Mouse (Mus musculus): Measurements from ENCODE around the gene Six5. TPM values are rescaled to one million over a fixed set of nuclear protein-coding genes. Genes with fewer than 3 reads are reported as not detected.

The Six5 gene
- polyA plus RNA-seq, 1 experiment from 2014 or later: 10.5 TPM

DNA sequence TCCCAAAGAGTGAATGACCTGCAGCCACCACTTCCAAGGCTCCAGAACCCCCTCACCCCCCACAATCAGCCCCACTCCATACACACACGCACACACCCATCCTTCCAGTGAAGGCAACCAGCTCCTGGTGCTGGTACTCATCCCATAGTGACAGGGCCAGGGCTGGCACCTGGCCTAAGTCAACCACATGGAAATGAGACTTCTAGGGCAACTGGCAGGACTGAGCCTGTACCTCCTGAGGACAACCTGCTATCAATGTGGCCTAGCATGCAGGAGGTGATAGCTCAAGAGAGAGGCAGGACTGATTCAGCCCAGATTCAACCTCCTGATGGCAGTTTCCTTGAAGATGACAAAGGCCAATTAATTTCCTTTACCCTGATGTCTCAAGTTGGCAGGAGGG, 5.9 kb downstream of the Six5 start:
- 77% methylated on average over 1 of the region's 1 CpGs for WGBS
- ATAC-seq (replicated peaks; ENCODE audit: insufficient number of reproducible peaks, low FRiP score, low TSS enrichment, low read depth): no peak
- Histone ChIP-seq H3K9ac (replicated peaks; ENCODE audit: low read length) (no peak overlapping the region), H3K9me3 (replicated peaks; ENCODE audit: control insufficient read depth, low read length) (no peaks in the 10 kb centered on the region), H3K4me1 (ENCODE audit: control insufficient read depth, insufficient read depth, low read length) (peaks cover 8% of the 10 kb centered on the region), H3K27me3 (ENCODE audit: control insufficient read depth, insufficient read depth, low read length) (no peaks in the 10 kb centered on the region), H3K4me3 (ENCODE audit: low read depth, low read length) (no peak overlapping the region), H3K36me3 (replicated peaks; ENCODE audit: control insufficient read depth, insufficient read depth, low read depth, low read length) (no peaks in the 10 kb centered on the region), H3K27ac (replicated peaks; ENCODE audit: low read depth, low read length) (no peak overlapping the region), H3K4me2 (ENCODE audit: low read depth, low read length) (no peak overlapping the region)
- no peak for DNase-seq (ENCODE audit: low spot score)

DNA sequence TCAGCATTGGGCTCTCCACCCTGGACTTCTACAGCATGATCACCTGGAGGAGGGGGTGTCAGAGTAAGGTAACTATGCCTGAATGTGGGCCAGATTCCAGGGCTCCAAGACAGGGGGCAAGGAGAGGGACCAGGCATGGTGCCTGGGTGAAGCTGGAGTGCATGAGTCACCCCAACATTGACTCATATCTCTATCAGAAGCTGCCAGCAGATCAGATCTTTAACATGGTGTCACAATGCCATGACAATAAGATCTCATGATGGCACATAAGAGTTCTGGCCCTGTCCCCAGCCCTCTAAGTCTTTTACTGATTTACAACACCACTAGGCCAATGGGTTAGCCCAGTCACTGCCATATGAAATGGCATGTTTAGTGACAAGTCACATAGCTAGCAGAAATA, 9.3 kb downstream of the Six5 start:
- no peak overlapping the region for H3K4me2 ChIP-seq (ENCODE audit: low read depth, low read length)
- H3K9me3 ChIP-seq (replicated peaks; ENCODE audit: control insufficient read depth, low read length): no peaks in the 10 kb centered on the region
- H3K9ac ChIP-seq (replicated peaks; ENCODE audit: low read length): no peak overlapping the region
- H3K4me3 ChIP-seq (ENCODE audit: low read depth, low read length): no peak overlapping the region
- DNase-seq (ENCODE audit: low spot score): no peak
- no peaks in the 10 kb centered on the region for H3K27me3 ChIP-seq (ENCODE audit: control insufficient read depth, insufficient read depth, low read length)
- no peaks in the 10 kb centered on the region for H3K36me3 ChIP-seq (replicated peaks; ENCODE audit: control insufficient read depth, insufficient read depth, low read depth, low read length)
- no peak for ATAC-seq (replicated peaks; ENCODE audit: insufficient number of reproducible peaks, low FRiP score, low TSS enrichment, low read depth)
- H3K27ac ChIP-seq (replicated peaks; ENCODE audit: low read depth, low read length): no peak overlapping the region
- no peaks in the 10 kb centered on the region for H3K4me1 ChIP-seq (ENCODE audit: control insufficient read depth, insufficient read depth, low read length)

DNA sequence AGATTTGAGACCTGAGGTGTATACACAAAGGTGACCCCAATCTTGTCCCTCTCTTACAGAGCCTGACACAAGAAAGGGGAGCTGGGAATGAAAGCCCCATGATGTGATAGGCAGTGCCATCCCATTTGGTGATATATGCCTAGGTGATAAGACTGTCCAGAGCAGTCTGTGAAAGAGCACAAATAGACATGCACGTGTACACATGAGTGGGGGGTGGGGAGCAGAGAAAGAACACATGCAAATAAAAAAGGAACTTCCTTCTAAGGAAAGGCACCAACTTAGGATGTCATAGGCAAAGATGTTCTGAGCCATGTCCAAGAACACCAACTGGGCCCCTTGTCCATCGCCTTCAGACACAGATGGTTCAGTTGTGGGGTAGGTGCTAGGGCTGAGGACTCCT, 10.1 kb downstream of the Six5 start:
- no peak overlapping the region for H3K27ac ChIP-seq (replicated peaks; ENCODE audit: low read depth, low read length)
- DNase-seq (ENCODE audit: low spot score): no peak
- 71% methylated on average over 2 of the region's 2 CpGs for WGBS

DNA sequence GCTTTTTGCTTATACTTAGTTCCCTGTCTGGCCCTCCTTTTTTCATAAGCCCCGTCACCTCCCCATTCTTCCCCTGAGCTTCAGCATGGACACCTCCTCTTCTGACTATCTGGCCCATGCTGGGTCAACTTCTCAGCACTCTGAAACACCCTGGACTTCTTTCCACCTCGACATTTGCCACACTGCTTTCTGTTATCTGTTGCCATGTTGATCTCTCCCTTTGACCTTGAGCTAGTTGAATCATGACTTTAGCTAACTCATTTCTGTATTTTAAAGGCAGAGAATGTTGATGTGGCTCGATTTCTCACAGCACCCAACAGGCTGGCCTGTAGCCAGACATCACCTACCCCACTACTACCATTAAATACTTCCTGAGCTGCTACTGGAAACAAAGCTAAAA, 13.0 kb downstream of the Six5 start:
- H3K27me3 ChIP-seq (ENCODE audit: control insufficient read depth, insufficient read depth, low read length): no peaks in the 10 kb centered on the region
- no peaks in the 10 kb centered on the region for H3K4me1 ChIP-seq (ENCODE audit: control insufficient read depth, insufficient read depth, low read length)
- no peak overlapping the region for H3K4me3 ChIP-seq (ENCODE audit: low read depth, low read length)
- H3K36me3 ChIP-seq (replicated peaks; ENCODE audit: control insufficient read depth, insufficient read depth, low read depth, low read length): no peaks in the 10 kb centered on the region
- ATAC-seq (replicated peaks; ENCODE audit: insufficient number of reproducible peaks, low FRiP score, low TSS enrichment, low read depth) (no peak), DNase-seq (ENCODE audit: low spot score) (no peak)
- H3K4me2 ChIP-seq (ENCODE audit: low read depth, low read length): no peak overlapping the region
- WGBS: 61% methylated on average over 3 of the region's 3 CpGs
- no peak overlapping the region for H3K9ac ChIP-seq (replicated peaks; ENCODE audit: low read length)
- H3K9me3 ChIP-seq (replicated peaks; ENCODE audit: control insufficient read depth, low read length): no peaks in the 10 kb centered on the region
- H3K27ac ChIP-seq (replicated peaks; ENCODE audit: low read depth, low read length): no peak overlapping the region

More for the DNA sequence above, 10.1 kb downstream of the Six5 start:
- Histone ChIP-seq H3K4me2 (ENCODE audit: low read depth, low read length) (no peak overlapping the region), H3K9ac (replicated peaks; ENCODE audit: low read length) (no peak overlapping the region), H3K36me3 (replicated peaks; ENCODE audit: control insufficient read depth, insufficient read depth, low read depth, low read length) (no peaks in the 10 kb centered on the region), H3K27me3 (ENCODE audit: control insufficient read depth, insufficient read depth, low read length) (no peaks in the 10 kb centered on the region), H3K4me1 (ENCODE audit: control insufficient read depth, insufficient read depth, low read length) (no peaks in the 10 kb centered on the region), H3K4me3 (ENCODE audit: low read depth, low read length) (no peak overlapping the region), H3K9me3 (replicated peaks; ENCODE audit: control insufficient read depth, low read length) (no peaks in the 10 kb centered on the region)
- no peak for ATAC-seq (replicated peaks; ENCODE audit: insufficient number of reproducible peaks, low FRiP score, low TSS enrichment, low read depth)

DNA sequence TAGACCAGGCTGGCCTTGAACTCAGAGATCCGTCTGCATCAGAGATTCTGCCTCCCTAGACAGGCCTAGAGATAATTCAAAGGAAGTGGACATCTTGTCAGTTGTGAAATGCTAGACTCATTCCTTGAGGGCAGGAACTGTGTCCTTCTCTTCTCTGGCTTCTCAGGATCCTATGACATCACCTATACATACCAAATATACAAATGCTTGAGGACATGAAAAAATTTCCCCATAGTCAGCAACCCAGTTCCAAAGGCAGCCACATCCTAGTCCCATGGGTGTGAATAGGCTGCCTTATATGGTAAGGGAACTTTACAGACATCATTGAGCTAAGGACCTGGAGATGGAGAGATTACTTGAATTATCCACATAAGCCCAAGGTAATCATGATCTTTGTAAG, 15.2 kb downstream of the Six5 start:
- Histone ChIP-seq H3K27ac (replicated peaks; ENCODE audit: low read depth, low read length) (no peak overlapping the region), H3K4me1 (ENCODE audit: control insufficient read depth, insufficient read depth, low read length) (no peaks in the 10 kb centered on the region), H3K9me3 (replicated peaks; ENCODE audit: control insufficient read depth, low read length) (no peaks in the 10 kb centered on the region), H3K9ac (replicated peaks; ENCODE audit: low read length) (no peak overlapping the region), H3K36me3 (replicated peaks; ENCODE audit: control insufficient read depth, insufficient read depth, low read depth, low read length) (no peaks in the 10 kb centered on the region), H3K4me2 (ENCODE audit: low read depth, low read length) (no peak overlapping the region), H3K4me3 (ENCODE audit: low read depth, low read length) (no peak overlapping the region), H3K27me3 (ENCODE audit: control insufficient read depth, insufficient read depth, low read length) (no peaks in the 10 kb centered on the region)
- WGBS: 95% methylated on average over 1 of the region's 1 CpGs
- ATAC-seq (replicated peaks; ENCODE audit: insufficient number of reproducible peaks, low FRiP score, low TSS enrichment, low read depth): no peak
- DNase-seq (ENCODE audit: low spot score): no peak

DNA sequence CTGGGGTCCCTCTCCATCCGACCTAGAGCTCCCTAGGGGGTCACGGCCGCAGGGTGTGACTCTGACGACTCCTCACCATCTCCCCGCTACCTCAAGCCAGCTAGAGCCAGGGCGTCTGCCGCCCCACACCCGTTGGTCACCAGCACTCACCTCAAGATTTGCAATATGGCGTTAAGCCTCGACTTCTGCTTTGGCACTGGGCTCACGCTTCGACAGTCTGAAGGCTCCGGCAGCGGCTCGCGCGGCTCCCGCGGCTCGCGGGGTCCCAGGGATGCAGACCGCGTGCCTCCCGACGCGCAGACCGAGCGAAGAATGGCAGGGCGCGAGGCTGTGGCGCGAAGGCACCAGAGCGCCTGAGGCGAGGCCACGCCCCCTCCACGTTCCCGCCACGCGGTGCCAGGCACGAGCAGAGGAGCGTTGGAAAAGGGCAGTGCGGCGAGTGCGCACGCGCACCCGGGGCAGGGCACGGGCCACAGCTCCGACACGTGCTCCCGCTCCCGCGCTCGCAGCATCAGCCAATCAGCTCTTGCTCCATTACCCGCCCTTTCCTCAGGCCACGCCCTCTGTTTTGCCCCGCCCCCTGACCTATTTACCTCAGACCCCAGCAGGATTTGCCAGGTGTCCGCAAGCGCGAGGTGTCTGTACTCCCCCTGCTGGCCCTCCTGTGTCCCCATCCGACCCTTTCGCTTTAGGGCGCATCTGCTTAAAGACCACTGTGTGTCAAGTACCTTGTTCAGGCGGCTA, 23.8 kb downstream of the Six5 start, which contains the start of gene Gm4969:
Gm4969 (minus strand) TSS at position 341 of the 744 bp plus-strand sequence.
- H3K4me1 ChIP-seq (ENCODE audit: control insufficient read depth, insufficient read depth, low read length): no peaks in the 10 kb centered on the region
- no peaks in the 10 kb centered on the region for H3K27me3 ChIP-seq (ENCODE audit: control insufficient read depth, insufficient read depth, low read length)
- DNase-seq (ENCODE audit: low spot score) (peak; percentile 67), ATAC-seq (replicated peaks; ENCODE audit: insufficient number of reproducible peaks, low FRiP score, low TSS enrichment, low read depth) (peak; percentile 17; the same call in 1 of the 2 replicates)
- no peak within 1 kb of the TSS for H3K27ac ChIP-seq (replicated peaks; ENCODE audit: low read depth, low read length)
- H3K9me3 ChIP-seq (replicated peaks; ENCODE audit: control insufficient read depth, low read length): no peaks in the 10 kb centered on the region
- WGBS: 22% methylated on average over 51 of the region's 64 CpGs
- no peak within 1 kb of the TSS for H3K9ac ChIP-seq (replicated peaks; ENCODE audit: low read length)
- no peak within 1 kb of the TSS for H3K4me3 ChIP-seq (ENCODE audit: low read depth, low read length)
- H3K36me3 ChIP-seq (replicated peaks; ENCODE audit: control insufficient read depth, insufficient read depth, low read depth, low read length): no peaks in the 10 kb centered on the region
- peak within 1 kb of the TSS; percentile 39 for H3K4me2 ChIP-seq (ENCODE audit: low read depth, low read length)

DNA sequence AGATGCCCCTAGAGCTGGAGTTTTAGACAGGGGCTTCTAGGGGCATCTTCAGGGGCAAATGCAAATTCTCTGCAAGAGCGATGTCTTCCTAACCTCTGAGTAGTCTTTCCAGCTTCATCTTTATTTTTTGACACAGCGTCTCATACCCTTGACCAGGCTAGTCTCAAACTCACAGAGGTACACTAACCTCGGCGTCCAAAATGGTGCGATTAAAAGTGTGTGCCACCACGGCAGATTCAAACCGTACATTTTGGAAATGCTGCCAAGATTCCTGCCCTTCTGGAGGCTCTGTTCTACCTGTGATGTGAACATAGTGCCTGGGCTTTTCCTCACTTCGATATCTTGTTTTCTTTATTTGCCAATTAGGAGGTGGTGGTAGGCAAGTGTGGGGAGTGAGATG, 24.7 kb downstream of the Six5 start:
- Histone ChIP-seq H3K4me1 (ENCODE audit: control insufficient read depth, insufficient read depth, low read length) (no peaks in the 10 kb centered on the region), H3K4me3 (ENCODE audit: low read depth, low read length) (no peak overlapping the region), H3K9me3 (replicated peaks; ENCODE audit: control insufficient read depth, low read length) (no peaks in the 10 kb centered on the region), H3K36me3 (replicated peaks; ENCODE audit: control insufficient read depth, insufficient read depth, low read depth, low read length) (no peaks in the 10 kb centered on the region), H3K9ac (replicated peaks; ENCODE audit: low read length) (no peak overlapping the region), H3K4me2 (ENCODE audit: low read depth, low read length) (no peak overlapping the region), H3K27me3 (ENCODE audit: control insufficient read depth, insufficient read depth, low read length) (no peaks in the 10 kb centered on the region), H3K27ac (replicated peaks; ENCODE audit: low read depth, low read length) (no peak overlapping the region)
- peak; percentile 12; the same call in 1 of the 2 replicates for ATAC-seq (replicated peaks; ENCODE audit: insufficient number of reproducible peaks, low FRiP score, low TSS enrichment, low read depth)
- no peak for DNase-seq (ENCODE audit: low spot score)
- WGBS: 92% methylated on average over 8 of the region's 8 CpGs

DNA sequence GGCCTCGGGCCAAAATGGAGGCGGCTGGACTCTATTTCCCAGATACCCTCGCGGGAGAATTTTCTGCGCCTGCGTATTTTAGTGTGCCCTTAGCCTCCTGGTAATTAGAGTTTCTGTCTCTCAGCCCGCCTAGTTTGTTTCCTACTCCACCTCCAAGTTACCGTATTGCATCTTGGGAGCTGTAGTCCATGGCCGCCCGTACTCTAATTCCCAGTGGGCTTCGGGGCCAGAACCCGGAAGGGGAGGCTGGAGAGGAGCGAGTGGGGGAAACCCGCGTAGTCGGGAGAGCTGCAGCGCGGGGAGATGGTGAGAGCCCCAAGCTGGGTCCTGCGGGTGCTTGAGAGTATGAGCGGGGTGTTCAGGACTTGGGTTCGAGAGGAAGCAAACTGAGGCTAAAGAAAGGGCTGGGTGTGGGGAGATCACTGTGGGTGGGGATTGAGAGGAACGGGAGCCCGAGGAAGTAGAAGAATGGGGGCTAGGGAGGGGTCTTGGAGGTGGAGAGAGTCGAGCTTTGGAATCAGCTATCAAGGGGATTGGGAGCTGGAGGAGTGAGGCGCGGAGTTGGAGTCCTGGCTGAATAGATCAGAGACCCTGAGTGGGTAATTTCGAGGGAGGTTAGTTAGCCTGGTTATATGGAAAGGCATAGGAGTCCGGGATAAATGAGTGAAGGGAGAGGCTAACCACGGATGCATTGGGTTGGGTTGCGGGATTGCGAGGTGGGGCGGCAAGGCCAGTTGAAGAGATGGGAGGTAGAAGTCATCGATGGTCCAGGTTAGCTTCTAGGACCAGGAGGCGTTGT, 25.4 kb downstream of the Six5 start, which contains the start of gene Fbxo46:
Fbxo46 (plus strand) TSS at position 229 of the 799 bp plus-strand sequence.
- Histone ChIP-seq H3K27ac (replicated peaks; ENCODE audit: low read depth, low read length) (no peak within 1 kb of the TSS), H3K9me3 (replicated peaks; ENCODE audit: control insufficient read depth, low read length) (no peaks in the 10 kb centered on the region), H3K4me2 (ENCODE audit: low read depth, low read length) (peak within 1 kb of the TSS; percentile 70), H3K4me3 (ENCODE audit: low read depth, low read length) (peak within 1 kb of the TSS; percentile 60), H3K9ac (replicated peaks; ENCODE audit: low read length) (peak within 1 kb of the TSS; percentile 77), H3K27me3 (ENCODE audit: control insufficient read depth, insufficient read depth, low read length) (no peaks in the 10 kb centered on the region), H3K36me3 (replicated peaks; ENCODE audit: control insufficient read depth, insufficient read depth, low read depth, low read length) (no peaks in the 10 kb centered on the region), H3K4me1 (ENCODE audit: control insufficient read depth, insufficient read depth, low read length) (no peaks in the 10 kb centered on the region)
- 3% methylated on average over 34 of the region's 34 CpGs for WGBS
- ATAC-seq (replicated peaks; ENCODE audit: insufficient number of reproducible peaks, low FRiP score, low TSS enrichment, low read depth) (peak; percentile 91), DNase-seq (ENCODE audit: low spot score) (peak; percentile 99)

All from embryonic facial prominence, embryonic 11.5 days (tissue).